Mouse (Mus musculus) thymus, adult 2 months (tissue): ENCODE data around the gene Myl12a.
"Not testable (repeated sequence)": the region's sequence is repeated elsewhere in the genome, so short reads cannot be mapped to it uniquely, and the experiment has no call there.

Source experiments
- CTCF ChIP-seq: fragments of 200-500 bp; IDR thresholded peaks from 2 replicates; pipeline ENCODE4 v1.5.1; 2012; ENCODE audit warnings: mild to moderate bottlenecking, control low read depth, low read length, moderate library complexity, borderline replicate concordance; ENCODE audit not compliant: control insufficient read depth, poor library complexity, insufficient read depth; ENCODE audit errors: extremely low read depth
- POLR2A ChIP-seq: fragments of 200-500 bp; IDR thresholded peaks from 2 replicates; pipeline ENCODE4 v1.6.1; 2012; ENCODE audit warnings: mild to moderate bottlenecking, low read length, control low read depth, moderate library complexity; ENCODE audit not compliant: control insufficient read depth, poor library complexity, insufficient read depth; ENCODE audit errors: extremely low read depth

- TF ChIP-seq CTCF, POLR2A: not testable (repeated sequence)
Observed at GRCm38 (mm10) chr17:70963546-70963945, 39.1 kb downstream of the Myl12a start.
